Mouse (Mus musculus): ENCODE measurements around the gene Smoc1.

The Smoc1 gene

GRCm38 (mm10) chr12:81173893-81174292 is 147.3 kb downstream of the Smoc1 start:
- DNase-seq = no peak

- DNase-seq = no peak
Observed at GRCm38 (mm10) chr12:81175252-81175651, 148.6 kb downstream of the Smoc1 start.

- peak in 1 of 2 experiments; percentile 54 for DNase-seq
Observed at GRCm38 (mm10) chr12:81182073-81182472, 155.5 kb downstream of the Smoc1 start.

GRCm38 (mm10) chr12:81184967-81185366 is 158.4 kb downstream of the Smoc1 start:
- no peak for DNase-seq

- DNase-seq = no peak
Observed at GRCm38 (mm10) chr12:81186081-81186480, 159.5 kb downstream of the Smoc1 start.

- DNase-seq = no peak
Observed at GRCm38 (mm10) chr12:81186668-81187067, 160.1 kb downstream of the Smoc1 start.

GRCm38 (mm10) chr12:81188423-81188822 is 161.8 kb downstream of the Smoc1 start:
- no peak for DNase-seq

GRCm38 (mm10) chr12:81188996-81189395 is 162.4 kb downstream of the Smoc1 start:
- no peak for DNase-seq

GRCm38 (mm10) chr12:81189636-81190035 is 163.0 kb downstream of the Smoc1 start:
- no peak for DNase-seq

- DNase-seq = no peak
Observed at GRCm38 (mm10) chr12:81193968-81194367, 167.4 kb downstream of the Smoc1 start.

GRCm38 (mm10) chr12:81197468-81198075 is 171.0 kb downstream of the Smoc1 start:
- no peak for DNase-seq

- no peak for DNase-seq
Observed at GRCm38 (mm10) chr12:81199280-81199955, 172.8 kb downstream of the Smoc1 start.

- no peak for DNase-seq
Observed at GRCm38 (mm10) chr12:81203226-81203625, 176.6 kb downstream of the Smoc1 start.

- no peak for DNase-seq
Observed at GRCm38 (mm10) chr12:81205619-81206560, 179.3 kb downstream of the Smoc1 start.

GRCm38 (mm10) chr12:81208559-81208958 is 182.0 kb downstream of the Smoc1 start:
- no peak for DNase-seq

- no peak for DNase-seq
Observed at GRCm38 (mm10) chr12:81219339-81219738, 192.7 kb downstream of the Smoc1 start.

- DNase-seq = no peak
Observed at GRCm38 (mm10) chr12:81223276-81223675, 196.7 kb downstream of the Smoc1 start.

- no peak for DNase-seq
Observed at GRCm38 (mm10) chr12:81224843-81225242, 198.2 kb downstream of the Smoc1 start.

- no peak for DNase-seq
Observed at GRCm38 (mm10) chr12:81225966-81226577, 199.5 kb downstream of the Smoc1 start.

GRCm38 (mm10) chr12:81226590-81226989 is 200.0 kb downstream of the Smoc1 start:
- no peak for DNase-seq

GRCm38 (mm10) chr12:81227767-81228460 is 201.3 kb downstream of the Smoc1 start:
- no peak for DNase-seq

GRCm38 (mm10) chr12:81233746-81234380 is 207.3 kb downstream of the Smoc1 start:
- no peak for DNase-seq
